Mouse (Mus musculus) CH12.LX (cell line): ENCODE data around the gene Ilf2. TPM values are rescaled to one million over a fixed set of nuclear protein-coding genes. Genes with fewer than 3 reads are reported as not detected.

Experiments used
- DNase-seq: peaks from one replicate; pipeline ENCODE4 v3.0.0-alpha.2; 2013; ENCODE audit errors: extremely low read depth
- H3K27ac ChIP-seq: 2 replicates; pipeline ENCODE4 v1.5.1; 2012; ENCODE audit warnings: low read depth, mild to moderate bottlenecking, control low read depth, moderate library complexity; ENCODE audit not compliant: insufficient read depth
- H3K27me3 ChIP-seq: replicated peaks from 2 replicates; pipeline ENCODE3; 2012; ENCODE audit warnings: inconsistent platforms
- H3K36me3 ChIP-seq, 2 experiments: replicated peaks in 1 of 2; 2 replicates each; pipeline versions ENCODE3 to v1.6.1; 2012; ENCODE audit warnings: inconsistent platforms in 1 of 2, low read length in 1 of 2, mild to moderate bottlenecking in 1 of 2, mixed read lengths in 1 of 2, moderate library complexity in 1 of 2; ENCODE audit not compliant: control insufficient read depth in 1 of 2, insufficient read depth in 1 of 2
- H3K4me1 ChIP-seq, 2 experiments: 2 replicates each; pipeline ENCODE4 v1.6.1; 2012; ENCODE audit warnings: inconsistent platforms in 1 of 2, moderate library complexity in 1 of 2; ENCODE audit not compliant: insufficient read depth in 2 of 2, control insufficient read depth in 1 of 2
- H3K4me2 ChIP-seq: 2 replicates; pipeline ENCODE4 v1.6.1; 2012; ENCODE audit warnings: low read depth, mild to moderate bottlenecking, control low read depth; ENCODE audit not compliant: poor library complexity, insufficient read depth, severe bottlenecking
- H3K4me3 ChIP-seq, 3 experiments: fragments of 150-350 bp in 1 of 3; sonication (generic) in 1 of 3; replicated peaks in 1 of 3; 2 replicates each; pipeline versions ENCODE3 to v1.5.1; 2011 to 2012; ENCODE audit warnings: low read depth in 2 of 3, low read length in 2 of 3, mild to moderate bottlenecking in 2 of 3, moderate library complexity in 2 of 3, control low read depth in 1 of 3, improper control_type of control experiment in 1 of 3, inconsistent platforms in 1 of 3, mixed read lengths in 1 of 3; ENCODE audit not compliant: poor library complexity in 1 of 3
- H3K79me2 ChIP-seq: replicated peaks from 2 replicates; pipeline ENCODE4 v1.6.1; 2012; ENCODE audit warnings: mild to moderate bottlenecking, moderate library complexity; ENCODE audit not compliant: control insufficient read depth, poor library complexity, insufficient read depth, severe bottlenecking; ENCODE audit errors: extremely low read depth
- H3K9ac ChIP-seq: 2 replicates; pipeline ENCODE4 v1.6.1; 2012; ENCODE audit warnings: low read depth, mild to moderate bottlenecking, control low read depth, moderate library complexity; ENCODE audit not compliant: insufficient read depth
- H3K9me3 ChIP-seq: replicated peaks from 2 replicates; pipeline ENCODE3; 2012; ENCODE audit warnings: low read length, inconsistent platforms, mixed read lengths
- BHLHE40 ChIP-seq: IDR thresholded peaks from 2 replicates; pipeline ENCODE4 v1.6.1; 2011; ENCODE audit warnings: mild to moderate bottlenecking, low read depth, low read length, improper control_type of control experiment
- CHD2 ChIP-seq: IDR thresholded peaks from 2 replicates; pipeline ENCODE4 v1.6.1; 2011; ENCODE audit warnings: low read length, improper control_type of control experiment
- CTCF ChIP-seq, 2 experiments: IDR thresholded peaks in 1 of 2; conservative IDR thresholded peaks in 1 of 2; 2 replicates each; pipeline ENCODE4 v1.5.1; 2011 to 2012; ENCODE audit warnings: low read depth in 2 of 2, low read length in 2 of 2, improper control_type of control experiment in 1 of 2, inconsistent platforms in 1 of 2, mild to moderate bottlenecking in 1 of 2, moderate library complexity in 1 of 2
- E2F4 ChIP-seq: IDR thresholded peaks from 2 replicates; pipeline ENCODE4 v1.6.1; 2011; ENCODE audit warnings: low read depth, low read length, improper control_type of control experiment; ENCODE audit not compliant: insufficient replicate concordance
- ELF1 ChIP-seq: IDR thresholded peaks from 2 replicates; pipeline ENCODE4 v1.6.1; 2014; ENCODE audit warnings: low read depth, mild to moderate bottlenecking, inconsistent platforms, low read length, improper control_type of control experiment
- EP300 ChIP-seq: IDR thresholded peaks from 2 replicates; pipeline ENCODE4 v1.6.1; 2011; ENCODE audit warnings: low read length, improper control_type of control experiment
- GABPA ChIP-seq: IDR thresholded peaks from 2 replicates; pipeline ENCODE4 v1.6.1; 2012; ENCODE audit warnings: low read depth, low read length, improper control_type of control experiment, inconsistent platforms; ENCODE audit not compliant: insufficient replicate concordance
- HCFC1 ChIP-seq: IDR thresholded peaks from 2 replicates; pipeline ENCODE4 v1.6.1; 2012; ENCODE audit warnings: low read depth, mild to moderate bottlenecking, inconsistent platforms, low read length, improper control_type of control experiment
- IRF4 ChIP-seq: IDR thresholded peaks from 2 replicates; pipeline ENCODE4 v1.6.1; 2014; ENCODE audit warnings: low read depth, mild to moderate bottlenecking, inconsistent platforms, low read length, improper control_type of control experiment
- JUN ChIP-seq: IDR thresholded peaks from 2 replicates; pipeline ENCODE4 v1.6.1; 2011; ENCODE audit warnings: low read depth, mild to moderate bottlenecking, low read length, improper control_type of control experiment, moderate library complexity; ENCODE audit not compliant: insufficient read depth
- JUND ChIP-seq: conservative IDR thresholded peaks from 2 replicates; pipeline ENCODE4 v1.6.1; 2011; ENCODE audit warnings: low read depth, low read length, improper control_type of control experiment
- KAT2A ChIP-seq: IDR thresholded peaks from 2 replicates; pipeline ENCODE4 v1.6.1; 2012; ENCODE audit warnings: low read length, improper control_type of control experiment, inconsistent platforms; ENCODE audit not compliant: insufficient replicate concordance
- MAFK ChIP-seq: IDR thresholded peaks from 2 replicates; pipeline ENCODE4 v1.6.1; 2011; ENCODE audit warnings: low read length, improper control_type of control experiment; ENCODE audit not compliant: insufficient replicate concordance
- NELFE ChIP-seq: IDR thresholded peaks from 2 replicates; pipeline ENCODE4 v1.6.1; 2011; ENCODE audit warnings: low read depth, low read length, improper control_type of control experiment
- NRF1 ChIP-seq: IDR thresholded peaks from 2 replicates; pipeline ENCODE4 v1.6.1; 2014; ENCODE audit warnings: low read depth, mild to moderate bottlenecking, inconsistent platforms, low read length, improper control_type of control experiment, moderate library complexity
- POLR2A ChIP-seq: IDR thresholded peaks from 2 replicates; pipeline ENCODE4 v1.6.1; 2011; ENCODE audit warnings: low read depth, mild to moderate bottlenecking, improper control_type of control experiment, low read length
- POLR2AphosphoS2 ChIP-seq: IDR thresholded peaks from 2 replicates; pipeline ENCODE4 v1.6.1; 2011; ENCODE audit warnings: low read depth, low read length, improper control_type of control experiment
- RAD21 ChIP-seq: IDR thresholded peaks from 2 replicates; pipeline ENCODE4 v1.6.1; 2011; ENCODE audit warnings: low read depth, mild to moderate bottlenecking, low read length, improper control_type of control experiment, moderate library complexity
- RCOR1 ChIP-seq: conservative IDR thresholded peaks from 2 replicates; pipeline ENCODE4 v1.6.1; 2012; ENCODE audit warnings: low read depth, mild to moderate bottlenecking, inconsistent platforms, low read length, improper control_type of control experiment
- SIN3A ChIP-seq: IDR thresholded peaks from 2 replicates; pipeline ENCODE4 v1.6.1; 2012; ENCODE audit warnings: low read length, improper control_type of control experiment, inconsistent platforms
- SMC3 ChIP-seq: IDR thresholded peaks from 2 replicates; pipeline ENCODE4 v1.6.1; 2011; ENCODE audit warnings: low read depth, low read length, improper control_type of control experiment
- TBP ChIP-seq: conservative IDR thresholded peaks from 2 replicates; pipeline ENCODE4 v1.6.1; 2011; ENCODE audit warnings: low read depth, low read length, improper control_type of control experiment
- TCF12 ChIP-seq: IDR thresholded peaks from 2 replicates; pipeline ENCODE4 v1.6.1; 2014; ENCODE audit warnings: low read depth, mild to moderate bottlenecking, inconsistent platforms, low read length, improper control_type of control experiment
- USF1 ChIP-seq: IDR thresholded peaks from 2 replicates; pipeline ENCODE4 v1.6.1; 2014; ENCODE audit warnings: low read depth, mild to moderate bottlenecking, inconsistent platforms, low read length, improper control_type of control experiment
- USF2 ChIP-seq: conservative IDR thresholded peaks from 2 replicates; pipeline ENCODE4 v1.6.1; 2011; ENCODE audit warnings: low read depth, low read length, improper control_type of control experiment
- ZMIZ1 ChIP-seq: IDR thresholded peaks from 2 replicates; pipeline ENCODE4 v1.6.1; 2012; ENCODE audit warnings: low read depth, mild to moderate bottlenecking, inconsistent platforms, low read length, improper control_type of control experiment
- ZNF384 ChIP-seq: IDR thresholded peaks from 2 replicates; pipeline ENCODE4 v1.6.1; 2012; ENCODE audit warnings: low read depth, low read length, improper control_type of control experiment, inconsistent platforms
- dilution Hi-C: fragments of 300-500 bp; cut with MboI; formaldehyde crosslinking; loops from 2 replicates; pipeline ENCODE4 v1.14.3; 2020; ENCODE audit warnings: low sequenced_read_pairs; ENCODE audit not compliant: extremely low pct_unique_long_range_greater_than_20kb, extremely low pct_ligation_motif_present
- in situ Hi-C: fragments of 300-500 bp; cut with MboI; formaldehyde crosslinking; loops from 3 replicates; pipeline ENCODE4 v1.14.3; 2019; ENCODE audit warnings: low sequenced_read_pairs, low pct_ligation_motif_present, low pct_unique_long_range_greater_than_20kb, mixed read lengths
- polyA plus RNA-seq: library from polyadenylated mRNA; unstranded; fragments of >175 nt; gene quantifications from 2 replicates; pipeline ENCODE4 v1.2.1, GENCODE M21; 2012; ENCODE audit warnings: low read depth; ENCODE audit not compliant: insufficient read length
- total RNA-seq, 2 experiments: library from RNA; depleted of rRNA; stranded (reverse); fragments of 300-350 nt in 1 of 2; fragments of >200 nt in 1 of 2; gene quantifications; 2 replicates each; pipeline ENCODE4 v1.2.3; 2012 to 2014

Gene Ilf2
- total and polyA plus RNA-seq, 3 experiments, result 120 to 197 (median 182) TPM

- TF ChIP-seq MAFK (no peak), POLR2AphosphoS2 (no peak), BHLHE40 (no peak), JUN (no peak), SIN3A (no peak; the same call in 1 of the 2 replicates), TCF12 (no peak), NRF1 (no peak), HCFC1 (no peak), KAT2A (no peak)
Measured at GRCm38 (mm10) chr3:90466311-90466766, 9.6 kb upstream of the Ilf2 start (continued).

GRCm38 (mm10) chr3:90467618-90468300, 8.2 kb upstream of the Ilf2 start:
- Histone ChIP-seq H3K9ac (no peak overlapping the region), H3K36me3 (no peaks in the 10 kb centered on the region), H3K4me1 (peaks cover 9 to 10% of the 10 kb centered on the region in 2 experiments; a peak in 2 of 4 replicates), H3K4me3 (no peak overlapping the region), H3K27ac (no peak overlapping the region), H3K79me2 (no peaks in the 10 kb centered on the region), H3K4me2 (no peak overlapping the region), H3K9me3 (peaks cover 11% of the 10 kb centered on the region), H3K27me3 (peaks cover 6% of the 10 kb centered on the region)
- dilution Hi-C loops (no loop called here), in situ Hi-C loops (loop anchor here (5.0 kb wide), 1 partner anchor 50 kb away; no protein-coding TSS in a partner anchor)
- TF ChIP-seq CTCF (conservative IDR thresholded peaks at IDR 0.05 in 1 of 2, IDR thresholded peaks at IDR 0.05 in 1 of 2; ENCODE audit: low read depth in 2 of 2, low read length in 2 of 2) (peak in 1 of 2 experiments; percentile 16; a peak in 2 of 4 replicates), TCF12 (no peak)
- DNase-seq, result no peak

GRCm38 (mm10) chr3:90472213-90472612, 3.7 kb upstream of the Ilf2 start:
- H3K4me3 ChIP-seq, result no peak overlapping the region
- peaks cover 2 to 12% of the 10 kb centered on the region in 2 experiments; a peak in 2 of 4 replicates for H3K4me1 ChIP-seq
- in situ Hi-C loops (no loop called here), dilution Hi-C loops (no loop called here)
- H3K9me3 ChIP-seq, result no peaks in the 10 kb centered on the region
- H3K36me3 ChIP-seq, result no peaks in the 10 kb centered on the region
- peaks cover 12% of the 10 kb centered on the region for H3K79me2 ChIP-seq
- H3K27ac ChIP-seq, result 0 out of 2 replicates have a peak overlapping the region, but pooled peaks have one; percentile 13
- H3K27me3 ChIP-seq, result no peaks in the 10 kb centered on the region
- TF ChIP-seq NELFE (peak; percentile 45; the same call in 1 of the 2 replicates), CTCF (conservative IDR thresholded peaks at IDR 0.05 in 1 of 2, IDR thresholded peaks at IDR 0.05 in 1 of 2; ENCODE audit: low read depth in 2 of 2, low read length in 2 of 2) (peak; percentile 63 to 76), USF2 (no peak), ZMIZ1 (no peak), RCOR1 (no peak), ZNF384 (no peak), JUND (no peak), KAT2A (no peak), USF1 (no peak), TBP (0 out of 2 replicates have a peak, but pooled peaks have one; percentile 36), E2F4 (no peak), SMC3 (peak; percentile 33; the same call in 1 of the 2 replicates), EP300 (no peak), BHLHE40 (no peak), GABPA (no peak), ELF1 (peak; percentile 92), RAD21 (peak; percentile 5), TCF12 (0 out of 2 replicates have a peak, but pooled peaks have one; percentile 19), POLR2A (peak; percentile 38; the same call in 1 of the 2 replicates), SIN3A (peak; percentile 56; the same call in 1 of the 2 replicates), POLR2AphosphoS2 (no peak), HCFC1 (peak; percentile 59), IRF4 (no peak), CHD2 (no peak)
- H3K9ac ChIP-seq, result no peak overlapping the region
- no peak overlapping the region for H3K4me2 ChIP-seq
- DNase-seq, result peak; percentile 79
